Mouse (Mus musculus): Measurements from ENCODE around the gene Lypd1. TPM values are rescaled to one million over a fixed set of nuclear protein-coding genes. Genes with fewer than 3 reads are reported as not detected.

Lypd1 gene
- total RNA-seq (2014; rRNA removed; ENCODE audit: low replicate concordance) (0.15 and 0.42 TPM in 2 replicates), polyA plus RNA-seq (2015; fragmentation: Nextera tagmentation; extraction: Ambion mirVana) (0.55 and 1.4 TPM in 2 replicates)

- ATAC-seq (ENCODE audit: insufficient read depth, low read depth) (0 out of 2 replicates have a peak, but pooled peaks have one; percentile 20), DNase-seq (ENCODE audit: low spot score) (no peak)
- Histone ChIP-seq H3K9me3 (replicated peaks; ENCODE audit: control insufficient read depth, low read length) (no peaks in the 10 kb centered on the region), H3K4me1 (ENCODE audit: control insufficient read depth, insufficient read depth) (peaks cover 4% of the 10 kb centered on the region; the same call in 1 of the 2 replicates), H3K9ac (replicated peaks; ENCODE audit: low read depth, low read length) (0 out of 2 replicates have a peak within 1 kb of the TSS, but pooled peaks have one; percentile 34), H3K27ac (ENCODE audit: low read depth) (no peak within 1 kb of the TSS), H3K36me3 (replicated peaks; ENCODE audit: control insufficient read depth, insufficient read depth, low read length) (no peaks in the 10 kb centered on the region), H3K4me2 (ENCODE audit: low read depth, low read length) (peak within 1 kb of the TSS; percentile 84), H3K27me3 (ENCODE audit: control insufficient read depth, insufficient read depth, low read length) (peaks cover 46% of the 10 kb centered on the region), H3K4me3 (ENCODE audit: low read depth, low read length) (peak within 1 kb of the TSS; percentile 48)
- 8% methylated on average over 30 of the region's 30 CpGs for WGBS
- TF ChIP-seq CTCF (IDR thresholded peaks at IDR 0.05; ENCODE audit: low read depth) (no peak), EP300 (IDR thresholded peaks at IDR 0.05; ENCODE audit: low read depth) (no peak)
Observed at GRCm38 (mm10) chr1:125912601-125913600, at the start of gene Lypd1. TSS of gene Lypd1 (minus strand) at chr1:125913101.

GRCm38 (mm10) chr1:125951026-125951425 lies 38.1 kb upstream of the Lypd1 start:
- ATAC-seq (ENCODE audit: insufficient read depth, low read depth) = no peak
- Histone ChIP-seq H3K27ac (ENCODE audit: low read depth) (no peak overlapping the region), H3K4me2 (ENCODE audit: low read depth, low read length) (no peak overlapping the region), H3K4me3 (ENCODE audit: low read depth, low read length) (no peak overlapping the region), H3K9me3 (replicated peaks; ENCODE audit: control insufficient read depth, low read length) (no peaks in the 10 kb centered on the region), H3K36me3 (replicated peaks; ENCODE audit: control insufficient read depth, insufficient read depth, low read length) (no peaks in the 10 kb centered on the region), H3K9ac (replicated peaks; ENCODE audit: low read depth, low read length) (no peak overlapping the region), H3K4me1 (ENCODE audit: control insufficient read depth, insufficient read depth) (no peaks in the 10 kb centered on the region), H3K27me3 (ENCODE audit: control insufficient read depth, insufficient read depth, low read length) (no peaks in the 10 kb centered on the region)
- 54% methylated on average over 3 of the region's 3 CpGs for WGBS
- no peak for DNase-seq (ENCODE audit: low spot score)
- TF ChIP-seq CTCF (IDR thresholded peaks at IDR 0.05; ENCODE audit: low read depth) (no peak), EP300 (IDR thresholded peaks at IDR 0.05; ENCODE audit: low read depth) (no peak)

GRCm38 (mm10) chr1:125949076-125949475 lies 36.2 kb upstream of the Lypd1 start:
- 72% methylated on average over 6 of the region's 6 CpGs for WGBS

GRCm38 (mm10) chr1:125945136-125945535 lies 32.2 kb upstream of the Lypd1 start:
- H3K9me3 ChIP-seq (replicated peaks; ENCODE audit: control insufficient read depth, low read length) = no peaks in the 10 kb centered on the region
- TF ChIP-seq EP300 (IDR thresholded peaks at IDR 0.05; ENCODE audit: low read depth) = no peak
- 66% methylated on average over 9 of the region's 9 CpGs for WGBS
- ATAC-seq (ENCODE audit: insufficient read depth, low read depth) (no peak), DNase-seq (ENCODE audit: low spot score) (no peak)
- H3K27ac ChIP-seq (ENCODE audit: low read depth) = no peak overlapping the region
- H3K27me3 ChIP-seq (ENCODE audit: control insufficient read depth, insufficient read depth, low read length) = no peaks in the 10 kb centered on the region
- H3K4me2 ChIP-seq (ENCODE audit: low read depth, low read length) = no peak overlapping the region
- no peaks in the 10 kb centered on the region for H3K4me1 ChIP-seq (ENCODE audit: control insufficient read depth, insufficient read depth)
- H3K36me3 ChIP-seq (replicated peaks; ENCODE audit: control insufficient read depth, insufficient read depth, low read length) = no peaks in the 10 kb centered on the region
- H3K9ac ChIP-seq (replicated peaks; ENCODE audit: low read depth, low read length) = no peak overlapping the region
- no peak overlapping the region for H3K4me3 ChIP-seq (ENCODE audit: low read depth, low read length)

More at GRCm38 (mm10) chr1:125949076-125949475, 36.2 kb upstream of the Lypd1 start:
- DNase-seq (ENCODE audit: low spot score) = no peak
- no peak overlapping the region for H3K9ac ChIP-seq (replicated peaks; ENCODE audit: low read depth, low read length)
- no peak overlapping the region for H3K27ac ChIP-seq (ENCODE audit: low read depth)
- TF ChIP-seq CTCF (IDR thresholded peaks at IDR 0.05; ENCODE audit: low read depth) (no peak), EP300 (IDR thresholded peaks at IDR 0.05; ENCODE audit: low read depth) (no peak)
- no peak for ATAC-seq (ENCODE audit: insufficient read depth, low read depth)
- H3K9me3 ChIP-seq (replicated peaks; ENCODE audit: control insufficient read depth, low read length) = no peaks in the 10 kb centered on the region
- H3K4me2 ChIP-seq (ENCODE audit: low read depth, low read length) = no peak overlapping the region
- H3K36me3 ChIP-seq (replicated peaks; ENCODE audit: control insufficient read depth, insufficient read depth, low read length) = no peaks in the 10 kb centered on the region
- H3K4me1 ChIP-seq (ENCODE audit: control insufficient read depth, insufficient read depth) = no peaks in the 10 kb centered on the region
- H3K27me3 ChIP-seq (ENCODE audit: control insufficient read depth, insufficient read depth, low read length) = no peaks in the 10 kb centered on the region
- no peak overlapping the region for H3K4me3 ChIP-seq (ENCODE audit: low read depth, low read length)

GRCm38 (mm10) chr1:125943305-125943704 lies 30.4 kb upstream of the Lypd1 start:
- Histone ChIP-seq H3K9ac (replicated peaks; ENCODE audit: low read depth, low read length) (no peak overlapping the region), H3K36me3 (replicated peaks; ENCODE audit: control insufficient read depth, insufficient read depth, low read length) (no peaks in the 10 kb centered on the region), H3K9me3 (replicated peaks; ENCODE audit: control insufficient read depth, low read length) (no peaks in the 10 kb centered on the region), H3K27ac (ENCODE audit: low read depth) (no peak overlapping the region), H3K4me1 (ENCODE audit: control insufficient read depth, insufficient read depth) (no peaks in the 10 kb centered on the region), H3K27me3 (ENCODE audit: control insufficient read depth, insufficient read depth, low read length) (no peaks in the 10 kb centered on the region), H3K4me3 (ENCODE audit: low read depth, low read length) (no peak overlapping the region), H3K4me2 (ENCODE audit: low read depth, low read length) (no peak overlapping the region)
- WGBS = 77% methylated on average over 1 of the region's 1 CpGs
- DNase-seq (ENCODE audit: low spot score) = no peak
- no peak for ATAC-seq (ENCODE audit: insufficient read depth, low read depth)
- TF ChIP-seq CTCF (IDR thresholded peaks at IDR 0.05; ENCODE audit: low read depth) (no peak), EP300 (IDR thresholded peaks at IDR 0.05; ENCODE audit: low read depth) (no peak)

Data from heart, postnatal 0 days (tissue).